Mouse (Mus musculus) left cerebral cortex, postnatal 25 days (tissue): ENCODE measurements around the gene Adcy9. TPM values are rescaled to one million over a fixed set of nuclear protein-coding genes. Genes with fewer than 3 reads are reported as not detected.

Source experiments
- DNase-seq, 2 experiments: peaks; one replicate each; pipeline ENCODE4 v3.0.0; 2022; ENCODE audit warnings: low spot score in 2 of 2, mixed read lengths in 1 of 2
- intact Hi-C: fragments of 180-260 bp; cut with DNase I; formaldehyde crosslinking; loops from one replicate; pipeline ENCODE4 v1.15.1; 2025
- total RNA-seq, 2 experiments: library from RNA; stranded (reverse); gene quantifications; 2 replicates each; pipeline ENCODE4 v1.2.3; 2021

Adcy9 gene
- total RNA-seq, 2 experiments from 2014 or later, result 66.7 to 67.7 TPM

DNA sequence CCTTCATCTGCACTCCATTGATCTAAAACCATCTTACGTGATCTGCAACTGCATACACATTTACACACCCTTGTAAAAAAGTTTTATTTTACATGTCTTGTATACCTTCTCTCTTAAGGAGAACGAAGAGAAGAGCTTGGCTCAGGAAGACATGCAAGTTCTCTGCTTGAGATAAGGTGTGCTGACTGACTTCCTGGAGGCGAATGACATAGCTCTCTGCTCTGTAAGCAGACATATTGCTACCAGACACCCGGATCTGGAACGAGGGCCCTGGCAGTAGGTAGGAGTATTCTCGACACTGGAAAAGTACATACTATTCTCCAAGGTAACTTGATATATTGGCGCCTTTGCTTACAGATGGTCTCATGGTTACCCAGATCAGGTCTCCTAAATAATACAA, 22.7 kb downstream of the Adcy9 start:
- intact Hi-C loops, result no loop called here
- no peak for DNase-seq

DNA sequence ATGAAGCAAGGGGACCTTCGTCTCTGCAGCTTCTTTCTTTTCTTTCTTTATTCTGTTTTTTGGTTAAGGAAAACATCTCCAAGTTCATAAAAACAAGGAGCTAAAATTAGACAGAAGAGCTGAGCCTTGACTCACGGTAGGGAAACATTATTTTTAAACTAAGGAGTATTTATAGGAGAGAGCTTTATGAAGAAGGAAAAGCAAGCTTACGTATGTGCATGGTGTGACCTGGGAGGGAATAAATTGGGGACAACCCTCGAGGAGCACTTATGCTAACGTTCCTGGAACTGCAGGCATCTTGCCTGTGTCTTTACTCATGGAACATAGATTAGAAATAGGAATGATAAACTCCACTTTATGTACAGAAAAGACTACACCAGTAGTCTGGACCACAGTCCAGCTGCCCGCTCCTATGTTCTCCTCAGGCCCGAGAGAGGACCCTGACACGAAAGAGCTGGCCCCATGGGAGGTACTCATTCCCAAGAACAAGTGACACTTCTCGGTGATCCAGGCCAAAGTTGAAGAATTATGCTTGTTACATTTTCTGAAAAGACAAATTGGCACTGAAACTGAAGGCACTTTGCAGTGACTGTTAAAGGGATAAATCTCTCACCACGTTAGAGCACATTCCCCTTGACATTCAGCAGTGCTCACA, 24.5 kb downstream of the Adcy9 start:
- DNase-seq, result peak in 1 of 2 experiments; percentile 56
- intact Hi-C loops, result no loop called here

DNA sequence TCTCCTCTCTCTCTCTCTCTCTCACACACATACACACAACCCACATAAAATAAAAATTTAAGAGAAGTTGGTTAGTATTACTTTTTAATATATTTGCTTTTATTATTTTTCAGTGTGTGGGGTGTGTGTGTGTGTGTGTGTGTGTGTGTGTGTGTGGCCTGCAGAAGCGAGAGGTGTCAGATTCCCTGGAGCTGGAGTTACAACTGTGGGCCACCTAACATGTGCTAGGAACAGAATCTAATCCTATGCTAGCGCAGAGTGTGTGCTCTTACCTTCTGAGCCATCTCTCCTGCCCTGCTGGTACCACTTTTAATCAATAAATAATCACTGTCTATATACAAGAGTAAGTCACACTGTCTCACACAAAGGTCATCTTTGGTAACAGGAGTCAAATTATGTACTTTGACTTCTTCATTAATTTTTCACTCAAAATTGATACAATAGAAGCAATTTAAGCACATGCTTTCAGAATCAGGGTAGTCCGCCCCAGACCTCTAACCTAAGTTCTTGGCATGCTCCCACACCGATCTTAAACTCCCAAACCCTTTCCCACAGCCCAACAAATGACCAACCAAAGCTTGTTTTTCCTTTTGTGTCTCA, 25.2 kb downstream of the Adcy9 start:
- intact Hi-C loops, result no loop called here

DNA sequence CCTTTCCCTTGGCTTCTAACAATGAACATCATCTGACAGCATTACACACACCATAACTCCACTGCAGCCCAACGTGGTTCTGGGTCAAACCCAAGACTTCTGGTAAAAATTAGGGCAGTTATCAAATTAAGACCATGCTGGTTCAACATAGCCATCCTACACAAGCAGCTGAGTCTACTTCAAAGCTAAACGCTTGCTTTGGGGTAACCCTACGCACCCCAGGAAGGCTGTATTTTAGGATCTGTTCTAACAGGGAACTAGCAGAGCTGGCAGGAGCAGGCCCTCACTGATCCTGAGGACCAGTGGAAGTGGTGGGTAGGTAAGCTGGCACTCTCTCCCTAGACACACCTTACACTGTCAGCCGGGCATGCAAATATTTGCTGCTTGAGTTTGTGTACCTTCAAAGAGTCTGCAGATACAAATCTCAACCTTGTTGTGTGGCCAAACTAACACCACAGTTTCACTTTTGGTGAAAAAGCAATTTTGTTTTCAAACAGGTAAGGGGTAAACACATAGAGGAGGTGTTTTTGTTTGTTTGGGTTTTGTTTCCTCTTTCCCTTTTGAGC, 36.7 kb downstream of the Adcy9 start:
- no peak for DNase-seq
- intact Hi-C loops, result no loop called here

More for the DNA sequence above, 25.2 kb downstream of the Adcy9 start:
- no peak for DNase-seq

DNA sequence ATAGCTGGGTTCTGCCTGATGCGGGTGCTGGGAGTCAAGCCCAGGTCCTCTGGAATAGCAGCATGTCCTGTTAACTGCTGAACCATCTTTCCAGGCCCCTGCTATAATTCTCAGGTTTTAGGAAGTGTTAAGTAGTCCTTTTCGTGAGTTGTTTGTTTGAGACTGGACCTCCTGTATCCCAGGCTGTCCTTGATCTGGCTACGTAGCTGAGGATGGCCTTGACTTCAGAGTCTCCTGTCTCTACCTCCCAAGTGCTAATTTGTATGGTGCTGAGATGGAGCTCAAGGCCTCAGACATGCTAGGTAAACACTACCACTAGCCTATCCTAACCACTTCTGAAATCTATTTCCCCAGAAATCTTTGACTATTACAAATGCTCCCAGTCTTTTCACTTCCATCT, 37.9 kb downstream of the Adcy9 start:
- intact Hi-C loops, result no loop called here

GRCm38 (mm10) chr16:4381487-4381886, 38.8 kb downstream of the Adcy9 start:
- no peak for DNase-seq
- intact Hi-C loops, result no loop called here

More for the DNA sequence above, 37.9 kb downstream of the Adcy9 start:
- no peak for DNase-seq

DNA sequence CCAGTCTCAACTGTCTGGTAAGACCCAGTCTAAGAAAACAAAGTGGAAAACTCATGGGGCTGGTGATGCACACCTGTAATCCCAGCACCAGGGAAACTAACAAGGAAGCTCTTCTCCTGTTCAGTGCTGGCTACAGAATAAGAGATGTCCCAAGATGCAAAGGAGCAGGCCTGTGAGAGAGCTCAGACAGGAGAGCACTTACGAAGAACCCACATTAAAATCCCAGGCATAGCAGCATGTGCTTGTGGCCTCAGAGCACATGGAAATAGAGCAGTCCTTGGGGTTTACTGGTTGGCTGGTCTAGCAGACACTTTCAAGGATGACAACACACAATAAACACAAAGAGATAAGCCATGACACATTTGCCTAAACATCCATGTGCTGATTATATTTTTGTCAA, 41.5 kb downstream of the Adcy9 start:
- intact Hi-C loops, result no loop called here

DNA sequence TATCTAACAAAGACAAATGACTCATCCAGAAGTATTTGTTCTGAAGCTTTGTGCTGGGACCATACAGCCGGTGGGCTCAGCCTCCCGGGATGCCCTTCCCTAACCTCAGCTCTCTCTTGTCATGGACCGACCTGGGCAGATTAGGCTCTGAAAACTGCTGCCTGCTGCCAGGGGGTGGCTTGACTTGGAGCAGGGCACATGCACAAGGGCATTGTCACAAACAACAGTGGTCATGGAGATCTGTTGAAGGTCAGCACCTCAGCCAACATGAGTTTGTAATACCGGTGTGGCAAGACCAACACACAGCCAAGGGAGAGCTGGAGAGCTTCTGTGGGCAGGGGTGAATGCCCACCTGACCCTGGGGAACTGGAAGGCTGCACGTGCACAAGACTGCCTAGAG, 42.7 kb downstream of the Adcy9 start:
- intact Hi-C loops, result no loop called here
- no peak for DNase-seq

More for the DNA sequence above, 41.5 kb downstream of the Adcy9 start:
- no peak for DNase-seq

DNA sequence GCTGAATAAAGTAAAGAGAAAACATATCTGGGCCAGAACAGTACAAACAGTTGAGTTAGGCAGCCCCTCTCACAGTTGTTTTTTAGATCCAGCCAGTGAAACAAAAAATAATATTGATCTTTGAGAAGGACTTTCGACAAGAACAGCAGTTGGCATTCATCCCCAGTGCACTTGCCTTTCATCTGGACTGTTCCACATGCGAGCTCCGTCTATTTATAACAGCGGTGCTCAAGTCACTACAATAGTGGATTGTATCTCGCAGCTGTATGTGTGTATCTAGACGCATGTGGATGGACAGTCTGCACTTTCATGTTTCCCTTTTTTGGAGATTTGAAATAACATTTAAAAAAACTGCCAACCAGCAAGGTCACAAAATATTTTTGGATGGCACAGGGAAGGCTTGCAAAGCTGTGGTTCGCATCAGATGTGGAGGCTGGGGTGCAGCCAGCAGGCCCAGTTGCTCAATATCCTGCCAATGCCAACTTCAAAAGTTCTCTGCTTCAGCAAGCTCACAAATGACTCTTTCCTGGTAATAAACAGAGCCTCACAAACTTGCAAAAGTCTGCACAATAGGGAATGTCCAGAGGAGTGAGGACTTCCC, 45.4 kb downstream of the Adcy9 start:
- DNase-seq, result peak; percentile 40 to 42
- intact Hi-C loops, result no loop called here

DNA sequence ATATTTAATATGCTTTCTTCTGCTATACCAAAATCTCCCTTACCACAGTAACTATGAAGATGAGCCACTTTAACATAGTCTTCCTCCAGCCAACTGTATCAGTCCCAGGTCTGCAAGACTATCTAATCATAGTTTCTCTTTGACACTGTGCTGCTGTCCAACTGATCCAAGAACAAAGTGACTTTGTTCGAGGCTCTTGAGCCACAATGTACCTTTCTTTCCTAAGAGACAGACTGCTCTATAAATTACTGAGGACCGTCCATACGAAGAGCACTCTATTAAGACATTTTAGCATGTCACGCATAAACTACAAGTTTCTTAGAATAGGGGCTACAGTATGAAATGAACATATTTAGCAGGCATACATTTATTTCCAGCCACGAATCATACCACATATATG, 46.0 kb downstream of the Adcy9 start:
- DNase-seq, result no peak
- intact Hi-C loops, result no loop called here

DNA sequence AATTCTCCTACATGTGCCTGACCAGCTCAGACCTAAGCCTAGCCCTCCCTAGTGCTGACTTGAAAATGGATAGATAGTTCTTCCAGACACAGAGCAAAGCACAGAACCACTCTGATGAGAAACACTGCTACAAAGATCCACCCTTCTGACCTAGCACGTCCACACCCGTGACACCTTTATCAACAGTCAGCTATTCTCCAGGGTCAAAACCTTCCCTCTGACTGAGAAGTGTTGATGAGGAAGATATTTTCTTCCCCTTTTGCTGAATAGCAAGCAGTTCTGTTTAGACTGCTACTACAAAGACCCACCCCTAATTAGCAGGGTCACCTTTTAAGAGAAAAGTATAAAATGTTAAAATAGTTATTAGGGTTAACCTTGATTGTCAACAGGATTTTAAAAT, 49.3 kb downstream of the Adcy9 start:
- DNase-seq, result no peak
- intact Hi-C loops, result no loop called here

GRCm38 (mm10) chr16:4370141-4370541, 50.2 kb downstream of the Adcy9 start:
- intact Hi-C loops, result no loop called here
- DNase-seq, result peak in 1 of 2 experiments; percentile 23

DNA sequence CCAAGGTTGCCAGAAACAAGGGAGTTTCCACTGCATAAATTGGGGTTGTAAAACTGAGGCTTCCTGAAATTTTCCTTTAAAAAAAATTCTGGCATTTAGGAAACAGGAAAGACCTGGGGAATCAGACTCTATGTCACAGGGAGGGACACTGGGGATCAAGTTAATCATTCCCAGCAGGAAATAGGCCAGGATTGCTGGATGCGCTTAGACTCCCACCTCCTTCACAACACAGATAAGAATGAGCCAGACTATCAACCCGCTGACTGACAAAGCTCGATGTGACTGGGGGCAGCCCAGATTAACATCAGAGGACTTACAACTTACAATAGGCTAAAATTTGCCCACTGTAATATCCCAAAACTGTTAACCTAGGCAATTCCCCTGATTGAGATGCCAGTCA, 52.4 kb downstream of the Adcy9 start:
- DNase-seq, result no peak
- intact Hi-C loops, result no loop called here

- DNase-seq, result no peak
- intact Hi-C loops, result no loop called here
These were observed 53.0 kb downstream of the Adcy9 start for GRCm38 (mm10) chr16:4367291-4367690.

DNA sequence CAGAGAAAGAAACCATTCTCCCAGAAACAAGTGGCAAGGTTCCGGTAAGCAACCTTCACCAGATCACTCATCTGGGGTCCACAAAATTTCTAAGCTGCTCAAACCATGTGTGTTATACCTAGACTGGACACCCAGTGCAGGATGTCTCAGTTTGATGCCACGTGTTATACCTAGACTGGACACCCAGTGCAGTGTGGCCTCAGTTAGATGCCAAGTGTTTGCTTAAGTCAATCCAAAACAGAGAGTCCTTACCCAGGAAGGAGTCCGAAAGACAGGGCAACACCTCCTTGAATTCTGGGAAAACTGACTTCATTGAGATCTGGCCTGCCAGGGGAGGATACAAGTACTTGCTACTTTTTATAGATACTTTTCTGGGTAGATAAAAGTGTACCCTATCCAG, 53.6 kb downstream of the Adcy9 start:
- no peak for DNase-seq
- intact Hi-C loops, result no loop called here

DNA sequence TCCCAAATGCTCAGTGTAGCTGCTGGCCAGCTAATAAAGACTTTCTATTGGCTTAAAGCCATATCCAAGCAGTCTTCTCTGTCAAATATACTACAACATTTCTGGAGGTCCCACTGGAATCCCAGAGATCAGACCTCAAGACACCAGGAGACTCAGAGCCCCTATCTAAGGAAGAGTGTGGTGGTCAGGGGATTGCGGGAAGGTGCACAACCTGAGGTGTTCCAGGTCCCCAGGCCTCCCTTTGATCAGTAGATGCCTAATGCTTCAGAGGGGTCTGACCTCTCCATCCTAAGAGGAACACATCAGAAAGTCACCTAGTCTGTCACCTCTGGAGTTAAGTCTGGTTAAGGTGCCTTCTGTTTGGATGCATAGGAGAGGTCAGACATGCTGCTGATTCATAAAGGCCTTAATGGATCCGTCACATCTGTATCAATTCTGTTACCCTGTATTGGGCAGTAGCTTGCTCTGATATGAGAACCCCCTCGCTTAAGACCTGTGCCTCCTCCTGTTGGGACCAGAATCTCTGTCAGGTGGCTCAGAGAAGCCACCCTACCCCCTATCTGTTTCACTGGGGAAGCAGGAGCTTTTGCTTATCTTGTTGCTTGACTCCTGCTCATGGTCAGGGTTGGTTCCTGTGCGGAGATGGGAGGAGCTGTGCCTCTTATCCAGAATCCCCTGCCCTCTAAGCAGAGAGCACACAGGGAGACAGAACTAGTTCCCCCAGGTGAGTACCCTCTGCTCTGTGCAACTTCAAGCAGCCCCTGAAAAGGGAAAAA, 56.8 kb downstream of the Adcy9 start:
- no peak for DNase-seq
- intact Hi-C loops, result no loop called here

DNA sequence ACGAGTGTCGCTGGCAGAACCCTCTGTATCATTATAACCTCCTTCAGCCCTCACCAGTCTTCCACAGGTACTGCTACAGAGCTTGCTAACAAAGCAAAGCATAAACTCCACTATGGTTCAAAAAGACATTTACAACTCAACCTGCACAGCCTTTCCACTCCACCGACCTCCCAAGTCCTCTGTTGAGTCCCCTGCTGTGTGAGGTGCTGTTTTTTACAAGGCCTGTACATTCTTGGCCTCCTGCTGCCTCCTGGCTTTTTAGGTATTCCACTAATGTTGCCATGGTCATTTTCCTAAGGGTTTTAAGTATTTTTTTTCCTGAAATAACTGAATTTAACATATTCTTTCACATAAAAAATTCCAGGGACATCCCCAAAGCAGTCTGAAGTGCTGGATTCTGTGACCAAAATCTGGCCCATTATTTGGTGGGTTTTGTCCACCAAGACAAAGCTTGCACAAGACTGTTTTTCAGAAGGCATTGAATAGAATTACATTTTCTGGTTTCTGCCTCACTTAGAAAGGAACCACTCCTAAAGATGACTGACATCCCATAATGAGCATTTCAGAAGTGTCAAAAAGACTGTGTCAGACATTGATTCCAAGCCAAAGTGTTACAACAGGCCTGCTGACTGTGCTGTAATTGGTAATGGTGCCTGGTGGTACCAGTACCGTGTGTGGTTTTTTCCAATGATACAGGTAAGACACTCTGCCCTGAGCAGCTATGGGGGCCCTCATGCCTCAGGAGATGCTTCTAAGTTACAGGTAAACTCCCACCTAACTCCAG, 64.8 kb downstream of the Adcy9 start:
- DNase-seq, result no peak
- intact Hi-C loops, result no loop called here

DNA sequence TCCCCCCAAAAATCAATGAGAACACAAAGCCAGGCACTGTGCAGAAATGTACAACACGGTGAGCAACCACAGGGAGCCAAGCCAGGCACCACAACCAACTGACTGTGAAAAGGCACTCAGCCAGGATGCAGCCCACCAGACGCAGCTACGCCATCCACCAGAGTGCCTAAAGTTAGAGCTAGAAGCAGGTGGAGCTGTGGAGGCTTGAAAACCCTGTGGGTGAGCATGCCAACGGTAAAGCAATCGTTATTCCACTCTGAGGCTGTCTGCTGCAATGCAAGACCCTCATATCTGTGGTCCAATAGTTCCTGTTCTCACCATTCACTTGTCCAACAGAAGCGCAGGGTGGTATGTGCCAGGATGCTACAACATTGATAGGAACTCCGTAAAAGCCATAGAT, 77.7 kb downstream of the Adcy9 start:
- intact Hi-C loops, result no loop called here
- peak; percentile 38 to 84 for DNase-seq

- intact Hi-C loops, result no loop called here
- peak; percentile 38 to 77 for DNase-seq
These were observed 78.8 kb downstream of the Adcy9 start for GRCm38 (mm10) chr16:4341316-4342062.
